Mouse (Mus musculus): ENCODE measurements at regions not wholly inside any gene's neighbourhood (a gene's known extent, or its start where the extent isn't known, plus 50 kb on each side); places are given as distances from the start of the nearest gene placed in this dataset.

- H3K4me3 ChIP-seq (ENCODE audit: insufficient read depth, low read depth, low read length): no peak overlapping the region
- H3K4me1 ChIP-seq (ENCODE audit: control insufficient read depth, insufficient read depth, insufficient read length, low read length): no peaks in the 10 kb centered on the region
- H3K27ac ChIP-seq (replicated peaks; ENCODE audit: low read depth, low read length): no peak overlapping the region
Observed at GRCm38 (mm10) chrX:142521063-142521462, 130.7 kb upstream of the Acsl4 start.

DNA sequence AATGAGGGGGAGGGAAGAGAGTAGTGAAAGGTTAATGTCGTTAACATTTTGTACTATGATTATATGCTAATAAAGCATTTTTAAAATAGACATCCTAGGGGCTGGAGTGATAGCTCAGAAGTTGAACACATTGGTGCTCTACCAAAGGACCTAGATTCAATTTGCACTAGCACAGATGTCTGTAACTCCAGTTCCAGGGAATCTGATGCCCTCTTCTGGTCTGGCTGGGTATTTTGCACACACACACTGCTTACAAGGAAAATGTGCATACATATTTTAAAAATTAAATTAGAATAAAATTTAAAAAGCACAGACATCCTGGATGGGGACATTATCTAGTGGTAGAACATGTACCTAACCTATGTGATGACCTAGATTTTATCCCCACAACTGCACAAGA lies 136.6 kb upstream of the Acsl4 start:
- H3K4me3 ChIP-seq (ENCODE audit: insufficient read depth, low read depth, low read length): no peak overlapping the region
- no peak overlapping the region for H3K27ac ChIP-seq (replicated peaks; ENCODE audit: low read depth, low read length)
- no peaks in the 10 kb centered on the region for H3K4me1 ChIP-seq (ENCODE audit: control insufficient read depth, insufficient read depth, insufficient read length, low read length)

DNA sequence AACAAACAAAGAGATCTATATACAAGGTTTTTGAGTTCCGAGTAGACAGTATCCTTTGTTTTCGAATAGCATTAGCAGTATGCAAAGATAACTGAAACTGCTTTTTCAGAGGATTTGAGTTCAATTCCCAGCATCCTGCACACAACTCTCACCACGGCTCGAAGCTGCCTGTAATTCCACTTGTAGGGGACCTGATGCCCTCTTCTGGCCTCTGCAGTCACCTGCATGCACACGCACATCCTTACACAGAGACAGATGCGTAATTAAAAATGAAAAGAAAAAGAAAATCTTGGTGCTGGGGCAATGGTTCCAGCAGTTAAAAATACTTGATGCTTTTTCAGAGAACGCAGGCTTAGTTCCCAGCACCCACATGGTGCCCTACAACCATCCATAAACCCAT lies 139.6 kb upstream of the Acsl4 start:
- Histone ChIP-seq H3K4me3 (ENCODE audit: insufficient read depth, low read depth, low read length) (no peak overlapping the region), H3K27ac (replicated peaks; ENCODE audit: low read depth, low read length) (no peak overlapping the region), H3K4me1 (ENCODE audit: control insufficient read depth, insufficient read depth, insufficient read length, low read length) (no peaks in the 10 kb centered on the region)

DNA sequence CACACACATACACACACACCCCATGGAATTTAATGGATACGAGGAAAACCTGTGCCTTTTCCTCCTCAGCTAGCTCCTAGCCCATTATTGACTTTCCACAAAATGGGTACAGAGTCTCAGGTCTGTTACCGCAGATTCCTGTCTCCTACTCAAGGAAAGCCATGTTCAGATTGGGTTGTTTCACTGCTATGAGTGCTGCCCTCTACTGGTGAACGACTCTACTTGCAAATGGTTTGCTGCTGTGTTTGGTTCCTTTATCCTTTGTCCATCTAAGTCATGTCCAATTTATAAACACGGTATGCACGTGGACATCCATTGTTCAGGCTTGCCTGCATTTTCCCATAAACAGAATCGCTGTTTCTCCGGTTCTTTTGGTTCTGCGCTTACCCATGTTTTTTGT lies 144.4 kb upstream of the Acsl4 start:
- Histone ChIP-seq H3K4me3 (ENCODE audit: insufficient read depth, low read depth, low read length) (no peak overlapping the region), H3K4me1 (ENCODE audit: control insufficient read depth, insufficient read depth, insufficient read length, low read length) (no peaks in the 10 kb centered on the region), H3K27ac (replicated peaks; ENCODE audit: low read depth, low read length) (no peak overlapping the region)

GRCm38 (mm10) chrX:142535540-142535939 lies 145.2 kb upstream of the Acsl4 start:
- Histone ChIP-seq H3K4me1 (ENCODE audit: control insufficient read depth, insufficient read depth, insufficient read length, low read length) (no peaks in the 10 kb centered on the region), H3K27ac (replicated peaks; ENCODE audit: low read depth, low read length) (no peak overlapping the region), H3K4me3 (ENCODE audit: insufficient read depth, low read depth, low read length) (no peak overlapping the region)

DNA sequence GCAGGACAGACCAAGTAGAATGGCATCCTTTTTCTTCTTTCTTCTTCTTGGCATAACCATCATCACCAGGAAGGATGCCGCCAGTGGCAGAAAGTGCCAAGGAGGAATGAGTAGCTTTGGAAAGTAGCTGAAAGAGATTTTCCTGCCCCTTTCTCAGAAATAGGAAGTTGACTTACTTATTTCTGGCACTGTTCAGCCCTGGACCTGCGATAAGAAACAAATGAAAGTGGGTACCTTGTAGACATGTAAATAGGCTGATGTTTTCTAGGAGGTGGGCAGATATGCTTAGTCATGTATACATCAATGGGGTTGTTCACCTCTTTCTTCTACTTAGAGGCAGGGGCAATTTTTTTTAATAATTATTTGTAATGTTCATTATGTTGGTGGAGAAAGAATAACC lies 145.3 kb upstream of the Tmem164 start:
- no peak overlapping the region for H3K27ac ChIP-seq (replicated peaks; ENCODE audit: low read depth, low read length)
- no peak overlapping the region for H3K4me3 ChIP-seq (ENCODE audit: insufficient read depth, low read depth, low read length)
- H3K4me1 ChIP-seq (ENCODE audit: control insufficient read depth, insufficient read depth, insufficient read length, low read length): no peaks in the 10 kb centered on the region

- no peak overlapping the region; the same call in 1 of the 2 replicates for H3K27ac ChIP-seq (replicated peaks; ENCODE audit: low read depth, low read length)
- H3K4me3 ChIP-seq (ENCODE audit: insufficient read depth, low read depth, low read length): no peak overlapping the region
- no peaks in the 10 kb centered on the region for H3K4me1 ChIP-seq (ENCODE audit: control insufficient read depth, insufficient read depth, insufficient read length, low read length)
Observed at GRCm38 (mm10) chrX:142537259-142537963, 143.8 kb upstream of the Tmem164 start.

GRCm38 (mm10) chrX:142540264-142540663 lies 140.9 kb upstream of the Tmem164 start:
- Histone ChIP-seq H3K4me3 (ENCODE audit: insufficient read depth, low read depth, low read length) (no peak overlapping the region), H3K4me1 (ENCODE audit: control insufficient read depth, insufficient read depth, insufficient read length, low read length) (no peaks in the 10 kb centered on the region), H3K27ac (replicated peaks; ENCODE audit: low read depth, low read length) (no peak overlapping the region)

DNA sequence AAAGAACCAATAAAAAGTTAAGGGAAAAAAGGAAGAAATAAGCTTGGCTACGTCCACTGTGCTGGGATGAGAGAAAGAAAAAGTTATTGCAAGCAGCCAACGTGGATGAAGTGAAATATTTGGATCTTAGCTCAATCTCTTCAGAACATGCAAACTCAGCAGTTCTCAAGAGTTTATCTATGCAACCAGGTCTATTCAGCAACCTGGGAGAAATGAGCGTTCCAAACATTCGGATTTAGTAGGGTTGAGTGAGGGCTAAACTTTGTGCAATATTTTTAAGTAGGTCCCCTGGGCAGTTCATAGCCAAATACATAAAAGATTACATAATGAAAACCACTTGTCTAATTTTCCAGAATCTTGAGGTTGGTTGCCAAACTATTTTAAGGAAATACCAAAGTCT lies 129.0 kb upstream of the Tmem164 start:
- Histone ChIP-seq H3K4me3 (ENCODE audit: insufficient read depth, low read depth, low read length) (no peak overlapping the region), H3K4me1 (ENCODE audit: control insufficient read depth, insufficient read depth, insufficient read length, low read length) (no peaks in the 10 kb centered on the region), H3K27ac (replicated peaks; ENCODE audit: low read depth, low read length) (no peak overlapping the region)

- no peaks in the 10 kb centered on the region for H3K4me1 ChIP-seq (ENCODE audit: control insufficient read depth, insufficient read depth, insufficient read length, low read length)
- no peak overlapping the region for H3K4me3 ChIP-seq (ENCODE audit: insufficient read depth, low read depth, low read length)
- H3K27ac ChIP-seq (replicated peaks; ENCODE audit: low read depth, low read length): no peak overlapping the region
Observed at GRCm38 (mm10) chrX:142554161-142554560, 127.0 kb upstream of the Tmem164 start.

DNA sequence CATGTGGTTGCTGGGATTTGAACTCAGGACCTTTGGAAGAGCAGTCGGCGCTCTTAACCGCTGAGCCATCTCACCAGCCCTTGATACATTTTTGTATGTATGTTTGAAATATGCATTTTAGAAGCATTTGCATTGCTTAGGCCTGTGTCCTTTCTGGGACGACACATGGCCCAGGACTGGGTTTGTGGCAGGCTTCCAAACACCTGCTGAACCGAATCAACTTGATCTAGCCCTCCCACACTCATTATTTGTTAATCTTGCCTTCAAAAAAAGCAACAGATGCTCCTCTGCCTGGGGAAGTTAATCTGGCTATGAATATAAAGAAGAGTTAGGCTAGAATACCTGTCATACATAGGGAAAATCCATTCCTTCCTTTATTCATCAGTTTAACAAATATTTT lies 123.7 kb upstream of the Tmem164 start:
- Histone ChIP-seq H3K4me3 (ENCODE audit: insufficient read depth, low read depth, low read length) (no peak overlapping the region), H3K27ac (replicated peaks; ENCODE audit: low read depth, low read length) (no peak overlapping the region), H3K4me1 (ENCODE audit: control insufficient read depth, insufficient read depth, insufficient read length, low read length) (no peaks in the 10 kb centered on the region)

GRCm38 (mm10) chrX:142560209-142560912 lies 120.8 kb upstream of the Tmem164 start:
- Histone ChIP-seq H3K27ac (replicated peaks; ENCODE audit: low read depth, low read length) (peak overlapping the region; percentile 17; the same call in 1 of the 2 replicates), H3K4me1 (ENCODE audit: control insufficient read depth, insufficient read depth, insufficient read length, low read length) (no peaks in the 10 kb centered on the region), H3K4me3 (ENCODE audit: insufficient read depth, low read depth, low read length) (no peak overlapping the region)

DNA sequence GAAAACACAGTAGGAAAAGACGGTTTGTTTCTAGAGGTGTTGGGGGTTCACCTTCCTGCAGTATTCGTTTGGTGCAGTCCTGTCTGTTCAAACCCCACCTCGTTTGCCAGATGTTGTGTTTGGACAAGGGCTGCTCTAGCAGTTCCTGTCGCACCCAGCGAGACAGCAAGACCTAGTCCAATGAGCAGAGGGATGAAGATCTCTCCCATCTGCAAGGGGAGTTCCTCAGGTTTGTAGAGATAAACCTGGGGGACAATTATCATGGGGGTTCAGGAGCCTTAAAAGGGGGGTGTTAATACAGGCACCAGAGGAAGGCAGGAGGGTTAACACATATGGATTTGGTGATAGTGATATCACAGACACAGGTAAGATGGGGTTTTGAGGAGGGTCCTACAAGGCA lies 119.4 kb upstream of the Tmem164 start:
- Histone ChIP-seq H3K4me1 (ENCODE audit: control insufficient read depth, insufficient read depth, insufficient read length, low read length) (no peaks in the 10 kb centered on the region), H3K27ac (replicated peaks; ENCODE audit: low read depth, low read length) (peak overlapping the region; percentile 66), H3K4me3 (ENCODE audit: insufficient read depth, low read depth, low read length) (no peak overlapping the region)

DNA sequence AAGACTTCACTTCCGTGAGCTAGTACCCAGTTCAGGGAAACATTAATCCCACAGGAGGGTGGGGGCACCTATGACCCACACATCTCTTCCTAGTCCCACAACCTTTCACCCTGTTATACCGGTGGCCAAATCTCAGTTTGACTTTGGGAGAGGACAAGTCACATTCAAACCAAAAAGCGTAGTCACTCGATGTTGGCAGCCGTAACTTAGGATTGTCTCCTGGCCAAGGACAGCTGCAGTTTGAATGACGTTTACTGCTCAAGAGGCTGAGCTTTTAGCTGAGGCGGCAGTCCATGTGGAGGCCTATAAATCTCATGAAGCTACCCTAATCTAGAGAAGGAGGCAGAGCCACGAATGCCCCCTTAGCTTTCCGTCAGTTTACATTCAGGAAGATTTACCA lies 117.0 kb upstream of the Tmem164 start:
- Histone ChIP-seq H3K4me3 (ENCODE audit: insufficient read depth, low read depth, low read length) (no peak overlapping the region), H3K27ac (replicated peaks; ENCODE audit: low read depth, low read length) (peak overlapping the region; percentile 80), H3K4me1 (ENCODE audit: control insufficient read depth, insufficient read depth, insufficient read length, low read length) (no peaks in the 10 kb centered on the region)

DNA sequence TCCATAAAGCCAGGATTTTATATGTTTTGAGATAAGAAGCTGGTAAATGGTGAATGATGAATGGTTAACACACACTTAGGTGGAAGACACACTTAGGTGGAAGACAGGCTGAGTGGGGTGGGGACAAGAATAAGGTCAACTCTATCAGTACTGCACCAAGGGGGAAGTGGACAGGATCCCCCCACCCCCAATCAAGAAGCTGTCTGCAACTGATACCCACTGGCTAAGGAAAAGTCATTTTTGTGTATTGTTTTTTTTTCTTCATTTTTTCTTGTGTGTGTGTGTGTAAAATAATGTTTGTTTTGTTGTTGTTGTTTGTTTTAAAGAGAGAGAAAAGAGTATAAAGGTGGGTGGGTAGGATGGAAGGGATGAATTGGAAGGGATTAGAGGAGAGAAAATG lies 109.4 kb upstream of the Tmem164 start:
- Histone ChIP-seq H3K27ac (replicated peaks; ENCODE audit: low read depth, low read length) (no peak overlapping the region), H3K4me1 (ENCODE audit: control insufficient read depth, insufficient read depth, insufficient read length, low read length) (no peaks in the 10 kb centered on the region), H3K4me3 (ENCODE audit: insufficient read depth, low read depth, low read length) (no peak overlapping the region)

- Histone ChIP-seq H3K4me3 (ENCODE audit: insufficient read depth, low read depth, low read length) (no peak overlapping the region), H3K27ac (replicated peaks; ENCODE audit: low read depth, low read length) (no peak overlapping the region), H3K4me1 (ENCODE audit: control insufficient read depth, insufficient read depth, insufficient read length, low read length) (no peaks in the 10 kb centered on the region)
Observed at GRCm38 (mm10) chrX:142574022-142574421, 107.2 kb upstream of the Tmem164 start.

All from brown adipose tissue, adult 24 weeks (tissue).